Mouse (Mus musculus): ENCODE data around the gene Cadm3.

- TF ChIP-seq CTCF (IDR thresholded peaks at IDR 0.05; ENCODE audit: low read depth) (no peak), EP300 (IDR thresholded peaks at IDR 0.05; ENCODE audit: low read depth) (no peak)
Measured at GRCm38 (mm10) chr1:173355107-173355846, 12.2 kb downstream of the Cadm3 start.

Measured in heart, postnatal 0 days (tissue).